Mouse (Mus musculus): Measurements from ENCODE around the gene Slc38a1. TPM values are rescaled to one million over a fixed set of nuclear protein-coding genes. Genes with fewer than 3 reads are reported as not detected.

Gene Slc38a1
- total and polyA plus RNA-seq, 3 experiments, result 22.5 to 79.0 (median 39.4) TPM

DNA sequence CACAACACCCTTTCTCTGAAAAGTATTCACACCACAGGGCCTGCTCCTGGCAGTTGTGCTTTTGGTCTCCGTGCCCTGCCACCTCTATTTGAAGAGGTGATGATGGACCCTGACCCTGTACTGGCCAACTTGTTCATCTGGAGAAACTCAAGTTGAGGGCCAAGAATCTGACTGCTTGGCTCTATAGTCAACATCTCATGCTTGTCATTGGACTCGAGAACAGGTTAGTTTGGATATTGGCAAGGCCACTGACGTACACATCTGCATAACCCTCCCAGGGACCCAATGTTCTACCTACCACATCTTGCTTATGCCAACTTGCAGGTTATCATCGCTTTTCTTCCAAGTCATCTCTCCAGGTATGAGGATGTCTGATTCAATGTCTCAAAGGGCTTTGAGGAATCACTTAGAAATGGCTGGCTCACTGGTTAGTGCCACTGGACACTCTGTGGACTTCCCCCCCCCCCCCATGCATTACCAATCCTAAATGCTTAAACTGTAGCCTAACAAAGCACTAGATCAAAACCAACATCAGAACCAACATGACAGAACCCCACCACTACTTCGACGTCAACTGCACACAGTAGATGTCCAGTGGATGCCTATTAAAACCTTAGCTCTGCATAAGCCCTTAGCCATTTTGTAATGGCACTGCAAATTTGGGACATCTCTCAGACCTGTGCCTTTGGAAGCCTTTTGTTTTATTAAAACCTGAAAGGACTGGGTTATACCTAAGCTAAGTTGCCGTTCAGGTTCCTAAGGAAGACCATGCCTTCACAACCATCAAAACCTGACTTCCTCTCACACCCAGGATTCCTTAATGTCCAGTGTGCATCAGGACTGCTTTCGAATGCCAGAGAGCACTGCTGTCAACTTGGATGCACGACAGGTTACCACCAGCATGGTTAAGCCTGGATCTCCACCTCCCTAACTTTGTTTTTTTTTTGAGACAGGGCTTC, 43.8 kb upstream of the Slc38a1 start:
- no peak for DNase-seq (ENCODE audit: extremely low read depth)
- no peak overlapping the region for H3K4me2 ChIP-seq (ENCODE audit: insufficient read depth, low read depth, poor library complexity, severe bottlenecking)
- no peak overlapping the region for H3K27ac ChIP-seq (ENCODE audit: insufficient read depth, low read depth)
- H3K4me3 ChIP-seq (replicated peaks in 1 of 3; ENCODE audit: low read depth in 2 of 3, low read length in 2 of 3, poor library complexity in 1 of 3), result no peak overlapping the region
- peaks cover 35 to 47% of the 10 kb centered on the region in 2 experiments for H3K36me3 ChIP-seq (replicated peaks in 1 of 2; ENCODE audit: control insufficient read depth in 1 of 2, insufficient read depth in 1 of 2, low read length in 1 of 2)
- H3K9ac ChIP-seq (ENCODE audit: insufficient read depth, low read depth), result no peak overlapping the region
- TF ChIP-seq POLR2A (IDR thresholded peaks at IDR 0.05; ENCODE audit: low read depth, low read length), result peak; percentile 23
- peak; percentile 52; the same call in 1 of the 2 replicates for TF ChIP-seq ZMIZ1 (IDR thresholded peaks at IDR 0.05; ENCODE audit: low read depth, low read length)
- peak; percentile 97 for TF ChIP-seq POLR2AphosphoS2 (IDR thresholded peaks at IDR 0.05; ENCODE audit: low read depth, low read length)
- TF ChIP-seq JUND (conservative IDR thresholded peaks at IDR 0.05; ENCODE audit: low read depth, low read length), result no peak
- dilution Hi-C loops (cut with MboI; ENCODE audit: extremely low pct_ligation_motif_present, extremely low pct_unique_long_range_greater_than_20kb, low sequenced_read_pairs), result no loop called here
- in situ Hi-C loops (cut with MboI; ENCODE audit: low pct_ligation_motif_present, low pct_unique_long_range_greater_than_20kb, low sequenced_read_pairs), result loop anchor here (25.0 kb wide), 1 partner anchor 251 kb away; no protein-coding TSS in a partner anchor
- H3K27me3 ChIP-seq (replicated peaks), result peaks cover 5% of the 10 kb centered on the region
- no peaks in the 10 kb centered on the region for H3K9me3 ChIP-seq (replicated peaks; ENCODE audit: low read length)
- peaks cover 3 to 30% of the 10 kb centered on the region in 2 experiments; a peak in 3 of 4 replicates for H3K4me1 ChIP-seq (ENCODE audit: control insufficient read depth in 1 of 2, insufficient read depth in 2 of 2)
- H3K79me2 ChIP-seq (replicated peaks; ENCODE audit: control insufficient read depth, extremely low read depth, insufficient read depth, poor library complexity, severe bottlenecking), result no peaks in the 10 kb centered on the region

GRCm38 (mm10) chr15:96685273-96685672, 42.6 kb upstream of the Slc38a1 start:
- H3K4me2 ChIP-seq (ENCODE audit: insufficient read depth, low read depth, poor library complexity, severe bottlenecking), result peak overlapping the region; percentile 99
- H3K9me3 ChIP-seq (replicated peaks; ENCODE audit: low read length), result no peaks in the 10 kb centered on the region
- peaks cover 8% of the 10 kb centered on the region for H3K27me3 ChIP-seq (replicated peaks)
- H3K36me3 ChIP-seq (replicated peaks in 1 of 2; ENCODE audit: control insufficient read depth in 1 of 2, insufficient read depth in 1 of 2, low read length in 1 of 2), result peaks cover 22 to 35% of the 10 kb centered on the region in 2 experiments
- H3K4me1 ChIP-seq (ENCODE audit: control insufficient read depth in 1 of 2, insufficient read depth in 2 of 2), result peaks cover 3 to 25% of the 10 kb centered on the region in 2 experiments; a peak in 3 of 4 replicates
- dilution Hi-C loops (cut with MboI; ENCODE audit: extremely low pct_ligation_motif_present, extremely low pct_unique_long_range_greater_than_20kb, low sequenced_read_pairs) (no loop called here), in situ Hi-C loops (cut with MboI; ENCODE audit: low pct_ligation_motif_present, low pct_unique_long_range_greater_than_20kb, low sequenced_read_pairs) (loop anchor here (25.0 kb wide), 1 partner anchor 252 kb away; no protein-coding TSS in a partner anchor)
- TF ChIP-seq TCF12 (IDR thresholded peaks at IDR 0.05; ENCODE audit: low read depth, low read length) (no peak), ELF1 (IDR thresholded peaks at IDR 0.05; ENCODE audit: low read depth, low read length) (no peak), MYC (IDR thresholded peaks at IDR 0.05; ENCODE audit: low read depth, low read length) (no peak), JUN (IDR thresholded peaks at IDR 0.05; ENCODE audit: insufficient read depth, low read depth, low read length) (no peak), ZNF384 (IDR thresholded peaks at IDR 0.05; ENCODE audit: low read depth, low read length) (no peak), IRF4 (IDR thresholded peaks at IDR 0.05; ENCODE audit: low read depth, low read length) (no peak), CHD2 (IDR thresholded peaks at IDR 0.05; ENCODE audit: low read length) (no peak), CTCF (conservative IDR thresholded peaks at IDR 0.05 in 1 of 2, IDR thresholded peaks at IDR 0.05 in 1 of 2; ENCODE audit: low read depth in 2 of 2, low read length in 2 of 2) (no peak), SMC3 (IDR thresholded peaks at IDR 0.05; ENCODE audit: low read depth, low read length) (no peak), JUND (conservative IDR thresholded peaks at IDR 0.05; ENCODE audit: low read depth, low read length) (no peak), USF1 (IDR thresholded peaks at IDR 0.05; ENCODE audit: low read depth, low read length) (no peak), MAZ (IDR thresholded peaks at IDR 0.05; ENCODE audit: low read depth, low read length) (no peak), RCOR1 (conservative IDR thresholded peaks at IDR 0.05; ENCODE audit: low read depth, low read length) (no peak)
- no peak overlapping the region for H3K4me3 ChIP-seq (replicated peaks in 1 of 3; ENCODE audit: low read depth in 2 of 3, low read length in 2 of 3, poor library complexity in 1 of 3)
- DNase-seq (ENCODE audit: extremely low read depth), result no peak
- H3K27ac ChIP-seq (ENCODE audit: insufficient read depth, low read depth), result no peak overlapping the region
- H3K79me2 ChIP-seq (replicated peaks; ENCODE audit: control insufficient read depth, extremely low read depth, insufficient read depth, poor library complexity, severe bottlenecking), result no peaks in the 10 kb centered on the region
- H3K9ac ChIP-seq (ENCODE audit: insufficient read depth, low read depth), result no peak overlapping the region

Data from CH12.LX (cell line).